Mouse (Mus musculus) layer of hippocampus, adult 9-10 months (tissue): ENCODE data around the gene Dnah6.

Experiments
- DNase-seq: peaks from one replicate; pipeline ENCODE4 v3.0.0; 2022; ENCODE audit warnings: low spot score

Dnah6 gene

DNA sequence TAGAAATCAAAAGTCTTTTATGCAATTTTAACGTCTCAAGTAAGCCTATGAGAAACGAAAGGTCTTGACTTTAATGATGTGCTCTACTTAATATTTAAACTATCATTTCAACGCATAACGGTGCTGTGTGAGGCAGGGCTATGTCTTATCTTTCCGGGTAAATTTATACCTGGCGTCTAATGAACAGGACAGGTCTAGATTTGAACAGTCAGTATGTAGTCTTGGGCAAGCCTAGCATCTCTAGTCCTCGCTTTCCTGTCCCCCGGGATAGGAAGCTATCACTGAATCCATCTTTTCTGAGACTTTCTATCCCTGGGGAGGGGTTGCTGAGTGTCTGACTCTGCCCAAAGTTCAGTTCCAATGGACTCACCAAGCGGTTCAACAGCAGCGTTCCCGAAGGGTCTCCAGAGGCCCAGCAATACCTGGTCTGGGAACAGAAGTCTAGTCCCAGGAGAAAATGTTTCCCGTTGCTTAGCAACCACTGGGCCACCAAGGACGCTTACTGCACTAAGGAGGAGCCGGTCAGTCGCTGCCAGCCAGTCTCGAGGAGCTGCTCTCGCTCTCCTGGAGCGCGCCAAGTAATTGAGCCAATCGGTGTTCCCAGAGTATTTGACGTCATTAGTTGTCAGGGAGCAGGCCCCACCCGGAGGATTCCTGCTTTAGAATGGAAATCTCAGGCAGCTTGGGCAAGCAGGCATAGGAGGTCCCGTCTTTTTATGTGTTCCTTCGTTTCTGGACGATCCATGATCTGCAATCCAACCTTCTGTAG is at the start of gene Dnah6:
Dnah6 (minus strand) TSS at position 463 of the 769 bp plus-strand sequence.
- DNase-seq: peak; percentile 75

- no peak for DNase-seq
Measured at GRCm38 (mm10) chr6:73269374-73269773, 47.9 kb upstream of the Dnah6 start.

- DNase-seq: no peak
Measured at GRCm38 (mm10) chr6:73267738-73268311, 46.4 kb upstream of the Dnah6 start.

GRCm38 (mm10) chr6:73264801-73265200 is 43.4 kb upstream of the Dnah6 start:
- DNase-seq: no peak

- DNase-seq: no peak
Measured at GRCm38 (mm10) chr6:73260110-73260509, 38.7 kb upstream of the Dnah6 start.

DNA sequence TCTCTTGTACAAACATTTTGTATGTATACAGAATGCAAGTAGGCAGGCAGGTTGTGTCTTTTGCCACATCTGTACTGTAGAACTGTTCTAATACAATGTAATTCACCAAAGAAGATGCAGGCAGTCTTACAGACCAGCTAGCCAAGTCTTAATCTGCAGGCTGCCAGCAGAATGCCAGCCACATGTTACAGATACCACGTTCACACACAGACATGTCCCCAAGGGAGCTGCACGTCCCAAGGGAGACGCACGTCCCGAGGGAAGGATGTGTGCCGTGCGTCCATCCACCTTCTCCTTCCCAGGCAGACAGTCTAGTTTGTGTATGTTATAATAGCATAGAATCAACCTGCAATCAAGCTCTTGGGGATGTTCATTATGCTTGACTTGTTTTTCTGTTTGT is 35.6 kb upstream of the Dnah6 start:
- no peak for DNase-seq

GRCm38 (mm10) chr6:73254307-73255228 is 33.1 kb upstream of the Dnah6 start:
- no peak for DNase-seq

DNA sequence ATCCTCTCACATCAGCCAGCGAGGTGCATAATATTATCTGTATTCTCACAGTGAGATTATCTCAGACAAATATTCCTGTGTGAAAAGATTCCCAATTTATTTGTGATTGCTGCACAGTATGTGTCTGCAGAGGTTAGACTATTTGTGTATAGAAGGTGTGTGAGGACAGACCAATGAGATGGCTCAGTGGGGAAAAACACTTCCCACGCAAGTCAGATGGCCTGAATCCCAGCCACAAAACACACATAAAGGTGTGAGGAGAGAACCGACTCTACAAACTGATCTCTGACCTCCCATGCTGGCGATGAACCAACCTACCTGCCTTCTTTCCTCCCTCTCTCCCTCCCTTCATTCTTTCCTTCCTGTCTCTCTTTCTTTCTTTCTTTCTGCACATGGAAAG is 32.1 kb upstream of the Dnah6 start:
- DNase-seq: no peak

GRCm38 (mm10) chr6:73253006-73253405 is 31.6 kb upstream of the Dnah6 start:
- no peak for DNase-seq

DNA sequence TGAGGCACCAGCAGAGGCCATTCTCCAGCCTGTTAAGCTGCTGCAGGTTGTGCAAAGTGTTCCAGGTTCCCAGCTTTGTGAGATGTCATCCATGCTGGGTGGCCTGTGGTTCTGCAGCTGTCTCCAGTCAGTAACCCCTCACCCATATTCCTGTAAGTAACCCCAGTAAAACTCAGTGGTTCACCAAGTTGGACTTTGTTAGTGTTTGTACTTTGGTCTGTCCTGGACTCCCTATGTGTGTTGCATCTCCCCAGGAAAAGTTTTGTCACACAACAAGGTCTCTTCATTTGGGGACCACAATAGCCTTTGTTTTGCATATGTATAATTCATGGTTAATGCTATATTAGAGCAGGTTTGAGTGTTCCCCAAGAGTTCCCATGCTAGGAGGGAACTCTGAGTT is 30.9 kb upstream of the Dnah6 start:
- DNase-seq: no peak

DNA sequence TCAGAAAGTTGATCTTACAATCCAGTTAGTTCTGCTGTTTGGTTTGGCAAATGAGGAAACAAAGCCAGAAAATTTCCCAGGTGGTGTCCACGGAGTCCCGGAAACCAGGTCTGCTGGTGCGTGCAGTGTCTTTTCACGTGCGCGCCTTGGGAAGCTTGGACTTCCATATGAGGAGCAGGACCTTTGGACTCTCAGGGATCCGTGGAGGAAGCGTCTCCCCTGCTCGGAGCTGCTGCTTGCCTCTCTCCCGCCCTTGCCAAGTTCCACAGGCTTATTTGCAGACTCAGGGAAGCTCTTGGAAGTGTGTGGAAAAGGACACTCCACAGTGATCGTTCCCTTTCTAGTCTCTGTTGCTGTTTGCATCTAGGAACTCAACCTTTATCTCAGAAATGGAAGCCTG is 29.9 kb upstream of the Dnah6 start:
- no peak for DNase-seq

- no peak for DNase-seq
Measured at GRCm38 (mm10) chr6:73249851-73250250, 28.4 kb upstream of the Dnah6 start.

- DNase-seq: no peak
Measured at GRCm38 (mm10) chr6:73249049-73249422, 27.6 kb upstream of the Dnah6 start.

DNA sequence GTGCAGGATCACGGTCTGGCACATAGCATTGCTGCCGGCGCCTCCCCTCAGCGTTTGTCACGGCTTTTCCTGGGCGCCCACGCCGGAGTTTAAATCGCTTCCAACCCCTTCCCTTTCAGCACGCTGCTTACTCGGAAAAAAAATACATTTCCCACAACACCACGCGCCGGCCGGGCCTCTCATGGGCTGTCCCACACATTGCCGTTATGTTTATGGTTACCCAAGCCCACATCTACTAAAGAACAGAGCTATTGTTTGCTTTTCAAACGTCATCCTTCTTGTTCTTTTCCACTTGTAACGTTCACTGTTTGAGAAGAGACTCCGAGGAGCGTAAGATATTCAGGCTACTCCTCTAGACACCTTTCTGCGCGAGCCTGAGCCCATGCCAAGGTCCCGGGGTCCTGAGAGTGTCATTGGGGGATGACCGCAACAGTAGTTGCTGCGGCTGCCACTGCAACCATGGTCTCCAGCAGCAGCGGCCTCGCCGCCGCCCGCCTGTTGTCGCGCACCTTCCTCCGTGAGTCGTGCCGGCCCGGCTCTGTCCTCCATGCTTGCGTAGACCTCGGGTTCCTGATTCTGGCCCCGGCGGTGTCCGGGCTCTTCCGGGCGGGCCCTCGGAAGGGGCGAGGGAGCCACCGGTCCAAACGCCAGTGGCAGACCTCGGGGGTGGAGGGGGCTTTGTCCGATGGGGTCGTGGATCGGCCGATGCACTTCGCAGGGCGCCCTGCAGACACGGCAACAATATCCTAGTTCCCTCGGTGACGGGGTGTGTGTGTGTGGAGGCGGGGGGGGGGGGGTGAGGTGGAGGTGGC is 27.0 kb upstream of the Dnah6 start, which contains the start of gene Suclg1:
Suclg1 (plus strand) TSS at position 146 of the 812 bp plus-strand sequence.
- DNase-seq: peak; percentile 94

GRCm38 (mm10) chr6:73247452-73247851 is 26.0 kb upstream of the Dnah6 start:
- no peak for DNase-seq

- DNase-seq: no peak
Measured at GRCm38 (mm10) chr6:73246821-73247220, 25.4 kb upstream of the Dnah6 start.

GRCm38 (mm10) chr6:73235650-73236049 is 14.2 kb upstream of the Dnah6 start:
- no peak for DNase-seq

GRCm38 (mm10) chr6:73234302-73234900 is 12.9 kb upstream of the Dnah6 start:
- DNase-seq: no peak

DNA sequence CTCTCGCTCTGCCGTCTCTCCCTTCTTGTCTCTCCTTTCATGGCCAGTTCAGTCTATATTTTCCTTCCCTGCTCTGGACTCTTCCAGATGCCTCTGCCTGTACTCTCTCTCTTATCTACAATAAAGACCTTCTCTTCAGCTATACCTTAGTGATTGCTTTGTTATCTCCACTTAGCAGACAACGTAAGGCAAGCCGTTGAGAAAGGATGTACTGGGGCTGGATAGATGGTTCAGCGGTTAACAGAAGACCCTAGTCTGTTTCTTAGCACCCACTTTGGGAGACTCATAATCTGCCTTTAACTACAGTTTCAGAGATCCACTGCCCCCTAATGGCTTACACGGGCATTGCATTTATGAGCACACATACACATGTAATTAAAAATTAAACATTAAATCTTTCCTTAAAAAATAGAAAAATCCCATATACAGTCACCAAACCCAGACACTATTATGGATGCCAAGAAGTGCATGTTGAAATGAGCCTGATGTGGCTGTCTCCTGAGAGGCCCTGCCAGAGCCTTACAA is 11.8 kb upstream of the Dnah6 start:
- no peak for DNase-seq

DNA sequence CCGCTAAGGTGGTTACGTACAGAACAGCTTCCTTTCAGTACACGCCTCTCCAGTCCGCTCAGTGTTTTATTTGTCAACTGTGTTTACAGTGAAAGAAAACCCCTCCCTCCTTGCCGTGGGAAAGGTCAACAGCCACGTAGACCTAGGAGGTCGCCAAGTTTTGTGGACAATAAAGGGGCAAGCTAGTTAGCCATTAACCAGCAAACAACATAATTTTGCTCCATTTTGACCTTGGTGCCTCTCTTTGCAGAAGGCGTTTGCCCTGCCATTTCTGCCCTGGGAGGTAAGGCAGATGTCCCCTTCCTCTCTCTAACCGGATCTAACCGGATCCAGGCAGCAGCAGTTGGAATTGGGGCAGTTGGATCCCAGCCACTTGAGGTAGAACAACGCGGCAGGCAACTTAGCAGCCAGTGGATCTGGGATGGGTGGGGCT is 10.7 kb upstream of the Dnah6 start:
- DNase-seq: no peak

- DNase-seq: no peak
Measured at GRCm38 (mm10) chr6:73228881-73229280, 7.4 kb upstream of the Dnah6 start.
